Mouse (Mus musculus): Measurements from ENCODE around the gene Znrd1.

The Znrd1 gene

DNA sequence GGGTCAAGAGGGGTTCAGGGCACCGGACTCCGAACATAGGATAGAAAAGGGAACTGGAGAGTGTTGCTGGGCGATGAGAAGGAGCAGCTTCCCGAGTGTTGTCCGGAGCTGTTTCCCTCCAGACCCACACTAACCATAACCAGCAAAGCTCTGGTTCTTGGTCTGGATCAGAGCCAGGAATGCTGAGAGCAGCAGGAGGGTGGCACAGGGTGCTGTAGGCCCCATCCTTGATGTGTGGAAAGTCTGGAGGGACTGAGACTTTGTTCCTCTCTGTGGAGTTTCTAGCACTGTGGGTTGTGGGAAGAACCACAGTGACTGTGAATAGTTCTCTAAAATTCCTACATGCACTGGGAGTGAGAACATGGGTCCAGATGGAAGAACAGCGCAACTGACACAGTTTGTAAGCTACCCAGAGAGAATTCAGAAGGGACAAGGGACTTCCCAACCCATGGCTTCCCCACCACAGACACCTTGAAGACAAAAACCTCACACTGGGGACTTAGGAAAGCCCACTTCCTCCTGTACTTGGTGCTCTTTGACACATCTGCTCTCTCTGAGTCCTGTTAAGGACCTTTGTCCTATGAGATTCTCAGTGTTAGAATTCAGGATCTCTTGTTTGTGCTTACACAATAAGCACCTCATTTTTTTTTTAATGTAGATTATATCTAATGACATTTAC, 13.0 kb upstream of the Znrd1 start:
- DNase-seq (ENCODE audit: inconsistent age in 2 of 2, low spot score in 1 of 2): no peak

DNA sequence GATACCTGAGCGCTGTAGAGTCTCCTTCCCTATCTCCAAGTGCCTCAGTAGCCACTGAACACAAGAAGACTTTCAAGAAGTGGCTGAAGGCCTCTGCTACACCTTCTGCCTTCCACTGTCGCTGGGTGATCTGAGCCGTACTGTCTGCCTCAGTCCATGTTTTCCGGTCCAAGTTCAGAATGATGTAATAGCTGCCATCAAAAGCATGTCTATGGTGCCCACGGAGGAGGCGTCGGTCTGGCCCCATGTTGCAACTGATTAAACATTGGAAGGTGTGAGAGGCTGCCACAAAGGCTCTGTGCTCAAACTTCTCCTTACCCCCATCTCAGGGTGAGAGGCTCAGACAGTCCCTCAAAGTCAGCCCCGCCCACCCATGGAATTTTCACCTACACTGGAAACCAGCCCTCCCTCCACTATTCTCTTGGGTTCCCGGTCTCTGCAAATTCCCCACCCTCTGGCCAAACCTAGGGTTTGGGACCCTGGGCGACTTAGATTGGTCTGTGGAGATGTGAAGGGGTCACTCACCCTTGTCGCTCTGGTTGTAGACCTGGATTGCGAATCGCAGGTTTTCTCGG, 12.0 kb upstream of the Znrd1 start:
- DNase-seq (ENCODE audit: inconsistent age in 2 of 2, low spot score in 1 of 2): no peak

DNA sequence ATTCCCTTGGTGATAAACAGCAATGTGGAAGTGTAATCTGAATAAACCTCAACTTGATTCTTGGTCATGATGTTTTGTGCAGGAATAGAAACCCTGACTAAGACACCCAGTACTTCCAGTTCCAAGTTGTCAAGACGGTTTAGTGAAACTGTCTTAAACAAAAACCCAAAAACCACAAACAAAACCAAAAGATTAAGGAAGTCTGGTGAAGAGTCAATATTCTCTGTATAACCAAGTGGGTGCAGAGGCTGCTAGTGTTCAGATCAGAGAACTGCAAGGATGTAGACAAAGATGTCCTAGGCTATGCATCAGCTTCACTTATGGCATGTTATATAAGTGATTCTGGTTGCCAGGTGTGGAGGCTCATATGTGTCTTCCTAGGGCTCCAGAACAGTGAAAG, 8.5 kb upstream of the Znrd1 start:
- DNase-seq (ENCODE audit: inconsistent age in 2 of 2, low spot score in 1 of 2): no peak

DNA sequence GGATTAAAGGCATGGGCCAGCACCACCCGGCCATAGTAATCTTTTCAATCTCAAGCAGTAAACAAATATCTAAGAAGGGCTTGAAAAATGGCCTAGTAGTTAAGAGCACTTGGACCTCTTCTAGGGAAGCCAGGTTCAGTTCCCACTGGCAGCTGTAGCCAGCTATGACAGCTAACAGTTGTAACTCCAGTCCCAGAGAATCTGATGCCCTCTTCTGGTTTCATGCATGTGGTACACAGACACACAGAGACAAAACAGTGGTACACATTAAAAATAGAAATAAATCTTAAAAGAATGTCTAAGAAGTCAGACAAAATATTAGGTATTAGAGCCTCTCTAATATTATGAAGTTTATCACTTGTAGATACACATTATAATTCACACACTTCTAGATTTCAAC, 2.8 kb upstream of the Znrd1 start:
- DNase-seq (ENCODE audit: inconsistent age in 2 of 2, low spot score in 1 of 2): no peak

DNA sequence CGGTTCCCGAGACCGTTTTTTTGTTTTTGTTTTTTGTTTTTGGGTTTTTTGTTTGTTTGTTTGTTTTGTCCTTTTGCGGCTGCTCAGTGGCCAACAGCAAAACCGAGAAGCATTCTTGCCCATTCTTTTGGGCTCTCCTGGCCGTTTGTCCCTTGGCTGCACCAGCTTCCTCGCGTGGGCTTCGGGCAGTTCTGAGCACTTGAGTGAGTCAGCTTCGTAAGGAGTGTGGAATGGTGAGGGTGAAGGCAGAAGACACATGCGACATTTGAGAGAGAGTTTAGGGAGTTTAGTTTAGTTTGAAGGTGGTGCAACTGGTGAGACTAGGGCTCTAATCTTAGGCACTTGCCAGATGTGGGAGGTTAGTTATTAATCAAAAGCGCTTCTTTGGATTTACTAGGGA, 525 bp upstream of the Znrd1 start:
- no peak for DNase-seq (ENCODE audit: inconsistent age in 2 of 2, low spot score in 1 of 2)

DNA sequence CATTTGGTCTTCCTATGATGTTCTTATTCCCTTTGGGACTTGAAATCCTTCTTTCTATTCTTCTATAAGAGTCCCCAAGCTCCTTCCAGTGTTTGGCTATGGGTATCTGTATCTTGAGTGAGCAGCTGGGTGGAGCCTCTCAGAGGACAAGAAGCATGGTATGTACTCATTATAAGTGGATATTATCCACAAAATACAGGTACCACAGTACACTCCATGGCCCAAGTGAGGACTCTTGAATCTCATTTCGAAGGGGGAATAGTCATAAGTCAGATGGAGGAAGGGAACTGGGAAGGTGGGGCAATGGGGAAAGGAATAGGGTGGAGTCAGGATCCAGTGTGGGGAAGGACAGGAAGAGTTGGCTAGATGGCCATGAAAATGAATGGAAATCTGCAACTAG, 5.3 kb downstream of the Znrd1 start:
- DNase-seq (ENCODE audit: inconsistent age in 2 of 2, low spot score in 1 of 2): no peak

DNA sequence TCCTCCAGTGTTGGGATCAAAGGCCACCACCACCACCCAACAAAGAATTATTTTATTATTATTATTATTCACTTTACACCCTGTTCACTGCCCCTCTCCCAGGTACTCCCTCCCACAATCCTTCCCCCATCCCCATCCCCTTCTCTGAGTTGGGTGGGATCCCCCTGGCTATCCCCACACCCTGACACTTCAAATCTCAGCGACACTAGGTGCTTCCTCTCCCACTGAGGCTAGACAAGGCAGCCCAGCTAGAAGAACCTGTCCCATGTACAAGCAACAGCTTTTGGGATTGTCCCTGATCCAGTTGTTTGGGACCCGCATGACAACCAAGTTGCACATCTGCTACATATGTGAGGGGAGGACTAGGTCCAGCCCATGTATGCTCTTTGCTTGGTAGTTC, 5.7 kb downstream of the Znrd1 start:
- no peak for DNase-seq (ENCODE audit: inconsistent age in 2 of 2, low spot score in 1 of 2)

DNA sequence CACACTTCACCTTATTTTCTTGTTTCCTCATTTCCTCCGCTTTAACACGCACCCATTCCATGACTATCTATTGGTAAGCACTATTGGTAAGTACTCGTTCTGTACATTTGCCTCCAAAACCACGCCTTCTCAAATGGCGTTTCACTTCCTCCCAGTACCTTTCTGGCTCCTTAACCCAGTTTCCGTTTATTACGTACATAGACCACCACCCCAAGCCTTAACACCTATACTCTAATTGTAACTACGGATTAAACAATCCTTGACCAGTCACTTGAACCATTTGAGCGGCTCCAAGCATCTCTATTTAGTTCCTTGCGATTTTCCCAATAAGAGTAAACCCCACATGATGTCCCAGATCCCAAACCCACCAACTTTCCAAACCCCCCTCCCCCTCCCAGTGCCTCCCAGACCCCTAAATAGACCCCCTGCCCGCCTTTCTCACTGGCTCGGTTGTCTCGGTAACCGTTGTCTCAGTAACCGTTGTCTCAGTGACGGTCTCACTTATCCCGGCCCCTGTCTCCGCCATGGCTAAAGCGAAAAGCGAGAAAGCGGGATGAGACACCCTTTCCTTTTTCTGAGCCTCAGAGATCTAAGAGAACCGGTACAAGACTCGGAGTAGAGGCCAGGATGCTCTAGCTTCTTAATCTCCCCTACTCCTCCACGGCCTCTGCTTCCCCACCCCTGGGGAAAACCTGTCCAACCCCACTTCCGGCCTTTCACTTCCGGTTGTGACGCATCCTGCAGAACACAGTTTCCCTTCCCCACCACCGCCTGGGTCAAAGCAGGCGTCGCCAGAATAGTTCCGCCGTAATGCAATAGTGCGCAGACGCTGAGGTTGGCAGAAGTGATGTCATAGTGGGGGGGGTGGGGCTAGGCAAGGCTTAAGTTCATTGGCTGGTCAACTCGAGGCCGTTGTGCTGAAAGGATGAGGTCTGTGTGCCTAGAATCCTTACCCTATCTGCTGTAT, 7.1 kb downstream of the Znrd1 start, which contains the start of gene Ppp1r11:
Ppp1r11 (minus strand) TSS at position 761 of the 967 bp plus-strand sequence.
- DNase-seq (ENCODE audit: inconsistent age in 2 of 2, low spot score in 1 of 2): peak; percentile 98 to 99

DNA sequence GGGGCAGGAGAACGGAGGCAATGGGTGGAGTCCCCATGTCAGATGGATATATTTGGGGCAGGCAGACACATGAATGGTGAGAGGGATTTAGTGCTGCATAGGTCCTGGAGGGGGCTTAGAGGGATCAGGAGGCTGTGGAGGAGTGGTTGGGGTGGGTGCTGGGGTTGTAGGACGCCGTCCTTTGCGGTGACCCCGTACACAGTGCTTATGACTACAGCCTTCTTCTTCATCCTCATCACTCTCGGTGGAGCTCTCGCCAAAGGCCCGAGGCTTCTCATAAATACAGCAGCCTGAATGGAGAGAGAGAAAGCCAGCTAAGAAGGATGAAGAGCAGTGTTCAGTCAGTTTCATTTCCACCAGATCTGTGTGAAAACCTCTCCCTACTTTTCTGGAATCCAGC, 9.1 kb downstream of the Znrd1 start:
- DNase-seq (ENCODE audit: inconsistent age in 2 of 2, low spot score in 1 of 2): no peak

DNA sequence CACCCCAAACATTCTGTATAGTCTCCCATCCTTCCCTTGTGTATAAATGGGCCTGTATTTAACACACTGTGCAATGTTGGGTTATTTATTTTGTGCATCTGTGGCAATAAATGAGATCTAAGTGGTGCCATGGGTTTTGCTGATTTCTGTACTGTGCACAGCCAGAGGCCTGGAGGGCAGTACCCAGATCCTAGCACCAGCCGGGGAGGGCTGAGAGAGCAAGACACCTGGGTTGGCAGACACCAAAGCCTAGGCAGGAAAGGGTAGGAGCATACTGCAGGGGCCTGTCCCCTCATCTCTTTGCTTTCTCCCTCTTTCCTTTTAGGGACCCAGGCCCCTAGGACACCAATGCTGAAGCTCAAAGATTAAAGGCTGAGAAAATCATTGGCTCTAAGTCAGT, 10.1 kb downstream of the Znrd1 start:
- DNase-seq (ENCODE audit: inconsistent age in 2 of 2, low spot score in 1 of 2): no peak

DNA sequence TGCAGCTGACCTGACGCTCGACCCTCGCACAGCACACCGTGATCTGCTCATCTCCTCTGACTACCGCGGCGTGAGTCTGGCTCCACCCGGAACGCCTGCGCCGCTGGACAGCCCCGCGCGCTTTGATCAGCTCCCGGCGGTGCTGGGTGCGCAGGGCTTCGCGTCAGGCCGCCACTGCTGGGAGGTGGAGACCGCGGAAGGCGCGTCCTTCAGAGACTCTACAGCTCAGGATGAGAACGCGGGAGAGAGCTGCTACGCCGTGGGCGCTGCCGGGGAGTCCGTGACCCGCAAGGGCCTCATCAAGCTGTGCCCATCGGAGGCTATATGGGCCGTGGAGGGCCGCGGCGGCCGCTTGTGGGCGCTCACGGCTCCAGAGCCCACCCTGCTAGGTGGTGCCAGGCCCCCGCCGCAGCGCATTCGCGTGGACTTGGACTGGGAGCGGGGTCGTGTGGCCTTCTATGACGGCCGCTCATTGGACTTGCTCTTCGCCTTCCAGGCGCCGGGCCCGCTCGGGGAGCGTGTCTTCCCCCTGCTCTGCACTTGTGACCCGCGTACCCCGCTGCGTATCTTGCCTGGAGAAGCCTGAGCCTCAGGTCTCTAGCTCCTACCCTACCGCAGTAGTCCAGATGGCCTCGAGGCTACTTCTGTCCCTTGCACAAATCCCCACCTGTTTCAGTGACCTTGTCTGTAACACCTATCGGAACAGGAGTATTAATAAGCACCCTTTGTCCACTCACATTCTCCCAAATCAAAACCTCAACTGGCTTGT, 11.1 kb downstream of the Znrd1 start:
- peak; percentile 81 to 91 for DNase-seq (ENCODE audit: inconsistent age in 2 of 2, low spot score in 1 of 2)

DNA sequence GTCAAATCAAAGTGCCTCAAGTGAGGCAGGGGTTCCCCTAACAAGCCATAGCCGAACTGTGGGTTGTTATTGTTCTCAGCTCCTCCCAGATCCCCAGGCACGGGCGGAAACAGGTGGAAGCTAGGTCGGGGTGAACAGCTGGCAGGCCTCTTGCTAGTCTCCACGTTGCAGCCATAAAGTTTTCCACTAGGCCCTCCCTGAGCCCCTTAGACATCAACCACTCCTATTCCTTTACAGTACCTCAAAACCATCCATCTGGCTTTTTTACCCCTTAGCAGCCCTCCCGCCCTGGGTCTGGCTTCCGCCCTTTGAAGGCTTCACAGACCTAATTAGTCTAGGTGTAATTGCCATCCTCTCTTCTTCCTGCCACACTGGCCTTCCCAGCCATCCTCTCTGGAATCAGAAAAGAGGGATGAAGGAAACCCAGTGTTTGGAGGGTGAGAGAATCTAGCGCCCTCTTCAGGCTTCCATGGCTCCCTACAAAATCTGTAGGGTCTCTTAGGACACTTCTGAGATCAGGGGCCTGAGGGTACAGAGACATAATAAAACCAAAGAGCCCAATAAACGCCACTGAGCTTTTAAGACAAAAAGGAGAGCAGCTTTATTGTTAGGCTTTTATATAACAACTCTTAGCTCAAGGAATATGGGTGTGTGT, 14.1 kb downstream of the Znrd1 start:
- no peak for DNase-seq (ENCODE audit: inconsistent age in 2 of 2, low spot score in 1 of 2)

DNA sequence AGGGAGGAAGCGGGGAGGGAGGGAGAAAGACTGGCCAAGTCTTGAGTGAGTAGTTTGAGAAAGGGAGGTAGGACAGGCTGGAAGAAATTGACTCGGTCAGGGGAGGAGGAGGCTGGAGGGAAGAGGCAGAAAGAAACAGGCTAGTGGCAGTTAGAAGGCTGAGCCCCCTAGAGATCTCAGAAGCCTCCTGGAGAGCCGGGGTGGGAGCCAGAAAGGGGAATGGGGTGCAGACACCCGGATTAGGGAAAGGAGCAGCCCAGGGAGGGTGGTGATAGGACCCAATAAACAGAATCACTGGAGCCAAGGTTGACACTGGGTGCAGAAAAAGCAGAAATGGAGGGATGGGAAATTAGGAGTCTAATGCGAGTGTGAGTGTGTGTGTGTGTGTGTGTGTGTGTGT, 14.7 kb downstream of the Znrd1 start:
- no peak for DNase-seq (ENCODE audit: inconsistent age in 2 of 2, low spot score in 1 of 2)

DNA sequence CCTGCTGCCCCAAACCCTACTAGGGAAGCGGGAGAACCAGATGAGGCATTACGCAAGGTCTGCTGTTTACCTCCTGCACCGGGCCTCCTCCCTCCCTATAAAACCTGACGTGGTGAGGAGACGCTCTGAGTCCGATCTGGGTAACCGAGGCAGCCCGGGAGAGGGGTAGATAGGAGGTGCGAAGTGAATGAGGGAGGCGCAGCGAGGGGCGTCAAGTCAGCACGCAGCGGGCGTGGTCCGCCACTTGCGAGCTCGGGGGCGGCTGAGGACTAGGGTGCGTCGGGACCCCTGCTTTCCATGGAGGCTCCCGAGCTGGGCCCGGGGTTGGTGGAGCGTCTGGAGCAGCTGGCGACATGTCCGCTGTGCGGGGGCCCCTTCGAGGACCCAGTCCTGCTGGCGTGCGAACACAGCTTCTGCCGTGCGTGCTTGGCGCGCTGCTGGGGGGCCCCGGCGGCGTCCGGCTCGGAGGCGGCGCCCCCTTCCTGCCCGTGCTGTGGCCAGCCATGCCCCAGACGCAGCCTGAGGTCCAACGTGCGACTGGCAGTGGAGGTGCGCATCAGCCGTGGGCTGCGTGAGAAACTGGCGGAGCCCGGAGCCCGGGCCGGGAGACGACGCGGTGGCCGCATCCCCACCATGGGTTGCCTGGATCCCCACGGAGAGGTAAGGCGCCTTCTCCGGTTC, 15.4 kb downstream of the Znrd1 start, which contains the start of gene Rnf39:
Rnf39 (plus strand) TSS at position 128 of the 681 bp plus-strand sequence.
- peak in 1 of 2 experiments; percentile 56 for DNase-seq (ENCODE audit: inconsistent age in 2 of 2, low spot score in 1 of 2)

DNA sequence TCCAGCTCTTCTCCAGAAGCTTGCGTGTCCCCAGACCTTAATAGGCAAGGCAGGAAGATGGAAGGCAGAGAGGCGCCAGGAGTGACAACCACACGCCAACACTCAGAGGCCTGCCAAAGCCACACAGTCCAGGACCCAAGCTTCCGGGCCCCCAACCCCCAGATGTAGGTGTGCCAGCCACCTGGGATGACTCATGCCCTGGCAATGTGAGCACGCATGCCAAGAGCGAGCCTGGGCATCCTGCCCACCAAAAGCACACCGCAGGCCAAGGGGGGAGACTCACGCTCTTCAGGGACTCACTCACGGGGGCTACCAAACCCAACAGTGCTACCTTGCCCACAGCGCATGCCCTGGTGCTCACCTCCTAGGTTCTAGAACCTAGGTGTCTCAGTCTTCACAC, 16.0 kb downstream of the Znrd1 start:
- DNase-seq (ENCODE audit: inconsistent age in 2 of 2, low spot score in 1 of 2): peak; percentile 51 to 73

DNA sequence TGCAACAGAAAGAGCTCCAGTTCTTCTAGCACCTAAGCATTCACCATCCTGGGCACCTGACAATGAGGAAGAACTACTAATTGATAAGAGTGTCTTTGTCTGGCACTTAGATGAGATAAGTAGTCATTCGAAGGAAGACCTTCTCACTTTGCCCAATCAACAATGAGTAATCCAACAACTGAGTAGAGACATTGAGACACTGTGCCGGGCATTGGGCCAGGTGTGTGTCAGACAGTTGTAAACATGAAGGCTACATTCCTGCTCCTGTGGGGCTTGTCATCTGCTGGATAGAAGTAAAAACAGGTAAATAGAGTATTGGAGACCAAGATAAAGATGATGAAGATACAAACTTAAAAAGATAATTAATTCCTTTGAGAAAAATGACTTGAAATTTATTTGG, 20.3 kb downstream of the Znrd1 start:
- DNase-seq (ENCODE audit: inconsistent age in 2 of 2, low spot score in 1 of 2): peak in 1 of 2 experiments; percentile 89

DNA sequence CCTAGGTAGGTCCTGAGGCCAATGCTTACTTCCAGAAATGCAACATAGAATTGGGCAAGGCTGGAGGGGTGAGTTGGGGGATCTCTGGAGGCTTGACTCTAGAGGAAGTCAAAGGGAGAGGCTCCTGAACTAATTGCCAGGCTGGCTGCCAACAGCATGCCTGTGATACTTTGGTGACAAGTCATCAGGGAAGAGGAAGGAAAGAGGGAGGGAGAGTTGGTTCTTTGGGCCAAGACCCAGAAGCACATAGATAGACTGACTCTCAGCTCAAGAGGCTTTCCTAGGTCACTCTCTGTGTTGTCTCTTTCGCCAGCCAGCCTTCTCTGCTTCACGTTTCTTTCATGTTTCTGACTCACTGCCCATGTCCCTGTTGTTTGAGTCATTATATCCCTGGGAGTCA, 26.6 kb downstream of the Znrd1 start:
- DNase-seq (ENCODE audit: inconsistent age in 2 of 2, low spot score in 1 of 2): peak; percentile 63 to 86

DNA sequence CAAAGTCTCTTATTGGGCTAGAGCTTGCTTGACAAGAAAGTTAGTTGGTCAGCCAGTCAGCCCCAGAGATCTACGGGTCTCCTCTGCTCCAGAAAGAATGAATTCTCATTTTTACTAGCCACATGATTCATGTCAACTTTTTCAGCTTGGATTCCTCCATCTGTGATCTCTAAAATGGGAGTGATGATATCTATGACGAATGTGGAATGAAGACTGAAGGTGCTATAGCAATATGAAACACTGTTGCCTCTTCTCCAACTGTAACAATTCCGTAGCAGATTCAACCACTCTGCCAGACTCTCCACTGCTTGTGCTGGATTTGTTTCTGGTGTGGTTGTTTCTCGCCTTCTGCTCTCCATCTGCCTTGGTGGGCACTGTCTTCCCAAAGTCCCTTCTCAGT, 27.2 kb downstream of the Znrd1 start:
- DNase-seq (ENCODE audit: inconsistent age in 2 of 2, low spot score in 1 of 2): no peak

DNA sequence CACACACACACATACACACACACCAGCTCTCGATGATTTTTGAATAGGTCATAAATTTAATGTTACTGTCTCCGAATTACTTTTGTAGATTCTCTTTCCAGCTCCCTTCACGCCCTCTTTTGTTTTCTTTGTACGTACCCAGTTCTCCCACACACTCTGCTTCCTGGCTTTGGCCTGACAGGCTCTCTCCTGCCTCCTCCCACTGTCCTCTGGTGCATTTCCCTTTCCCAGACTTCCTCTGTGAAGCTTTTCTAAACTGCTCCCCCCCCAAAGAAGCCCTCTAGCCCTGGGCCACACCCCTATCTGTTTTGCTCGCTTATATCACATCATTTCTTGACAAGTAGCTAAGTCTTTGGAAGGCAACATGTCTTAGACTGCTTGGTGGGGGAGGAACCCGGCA, 28.1 kb downstream of the Znrd1 start:
- peak in 1 of 2 experiments; percentile 33 for DNase-seq (ENCODE audit: inconsistent age in 2 of 2, low spot score in 1 of 2)

Measured in adrenal gland, adult (tissue).